Mouse (Mus musculus): Measurements from ENCODE around the gene Foxa2. TPM values are rescaled to one million over a fixed set of nuclear protein-coding genes. Genes with fewer than 3 reads are reported as not detected.

Gene Foxa2
- polyA plus RNA-seq, 2 experiments: 2.8 to 3.2 TPM

- no peak for TF ChIP-seq EP300 (IDR thresholded peaks at IDR 0.05; ENCODE audit: low read depth)
- TF ChIP-seq CTCF (IDR thresholded peaks at IDR 0.05; ENCODE audit: low read depth): no peak
- no peak overlapping the region for H3K4me3 ChIP-seq (ENCODE audit: insufficient read depth in 1 of 2, low read depth in 2 of 2, low read length in 2 of 2)
- no peak overlapping the region for H3K27ac ChIP-seq
- no peak overlapping the region for H3K4me2 ChIP-seq (ENCODE audit: low read depth)
- WGBS (ENCODE audit: insufficient replicate concordance): 23% methylated on average over 2 of the region's 2 CpGs
- ATAC-seq (ENCODE audit: insufficient read depth) (peak; percentile 24; the same call in 1 of the 2 replicates), DNase-seq (ENCODE audit: low read depth in 3 of 3, low spot score in 3 of 3) (peak in 2 of 3 experiments; percentile 25 to 43)
- peaks cover 13% of the 10 kb centered on the region for H3K27me3 ChIP-seq (ENCODE audit: control insufficient read depth, insufficient read depth, low read length)
- no peaks in the 10 kb centered on the region for H3K9me3 ChIP-seq (ENCODE audit: control insufficient read depth, low read length)
- no peaks in the 10 kb centered on the region for H3K4me1 ChIP-seq (replicated peaks; ENCODE audit: control insufficient read depth in 2 of 2, insufficient read depth in 2 of 2, low read length in 1 of 2)
- H3K9ac ChIP-seq (replicated peaks): no peak overlapping the region
- no peaks in the 10 kb centered on the region for H3K36me3 ChIP-seq (replicated peaks; ENCODE audit: control insufficient read depth, insufficient read depth, low read depth)
These were observed 21.3 kb downstream of the Foxa2 start for GRCm38 (mm10) chr2:148025481-148025880.

DNA sequence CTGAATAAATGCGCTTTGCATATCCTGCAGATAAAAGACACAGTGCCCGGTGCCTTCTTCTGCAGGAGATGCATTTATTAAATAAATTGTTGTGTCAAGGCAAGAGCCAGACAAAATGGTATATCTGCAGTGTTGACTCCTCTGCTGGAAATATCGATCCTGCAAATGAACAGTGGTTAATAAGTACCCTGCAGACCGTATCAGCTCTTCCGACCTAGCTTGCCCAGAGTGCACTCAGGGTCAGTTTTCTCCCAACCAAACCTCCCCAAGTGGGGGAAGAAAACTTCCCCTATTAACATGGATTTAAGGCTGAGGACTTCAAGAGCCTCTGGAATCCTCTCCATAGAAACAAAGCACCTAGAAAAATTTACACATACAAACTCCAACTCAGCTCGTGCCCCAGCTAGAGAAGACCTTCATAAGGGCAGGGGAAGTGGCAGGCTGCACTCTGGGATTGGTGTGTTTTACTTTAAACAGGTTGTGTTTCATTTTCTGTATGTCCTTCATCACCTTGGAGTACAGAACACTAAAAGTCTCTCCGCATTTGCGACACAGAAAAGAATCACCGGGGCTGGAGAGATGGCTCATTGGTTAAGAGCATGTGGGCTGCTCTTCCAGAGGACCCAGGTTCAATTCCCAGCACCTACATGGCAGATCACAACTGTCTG lies 22.4 kb downstream of the Foxa2 start:
- TF ChIP-seq EP300 (IDR thresholded peaks at IDR 0.05; ENCODE audit: low read depth) (no peak), CTCF (IDR thresholded peaks at IDR 0.05; ENCODE audit: low read depth) (no peak)
- H3K36me3 ChIP-seq (replicated peaks; ENCODE audit: control insufficient read depth, insufficient read depth, low read depth): no peaks in the 10 kb centered on the region
- ATAC-seq (ENCODE audit: insufficient read depth) (peak; percentile 59), DNase-seq (ENCODE audit: low read depth in 3 of 3, low spot score in 3 of 3) (no peak)
- no peaks in the 10 kb centered on the region for H3K4me1 ChIP-seq (replicated peaks; ENCODE audit: control insufficient read depth in 2 of 2, insufficient read depth in 2 of 2, low read length in 1 of 2)
- H3K4me3 ChIP-seq (ENCODE audit: insufficient read depth in 1 of 2, low read depth in 2 of 2, low read length in 2 of 2): no peak overlapping the region
- H3K27me3 ChIP-seq (ENCODE audit: control insufficient read depth, insufficient read depth, low read length): peaks cover 2% of the 10 kb centered on the region; the same call in 1 of the 2 replicates
- no peak overlapping the region for H3K9ac ChIP-seq (replicated peaks)
- H3K9me3 ChIP-seq (ENCODE audit: control insufficient read depth, low read length): no peaks in the 10 kb centered on the region
- H3K27ac ChIP-seq: no peak overlapping the region
- 51% methylated on average over 9 of the region's 9 CpGs for WGBS (ENCODE audit: insufficient replicate concordance)
- H3K4me2 ChIP-seq (ENCODE audit: low read depth): 0 out of 2 replicates have a peak overlapping the region, but pooled peaks have one; percentile 6

GRCm38 (mm10) chr2:148023340-148023806 lies 23.4 kb downstream of the Foxa2 start:
- H3K9ac ChIP-seq (replicated peaks): no peak overlapping the region
- no peak overlapping the region for H3K4me3 ChIP-seq (ENCODE audit: insufficient read depth in 1 of 2, low read depth in 2 of 2, low read length in 2 of 2)
- TF ChIP-seq CTCF (IDR thresholded peaks at IDR 0.05; ENCODE audit: low read depth) (no peak), EP300 (IDR thresholded peaks at IDR 0.05; ENCODE audit: low read depth) (no peak)
- H3K4me1 ChIP-seq (replicated peaks; ENCODE audit: control insufficient read depth in 2 of 2, insufficient read depth in 2 of 2, low read length in 1 of 2): no peaks in the 10 kb centered on the region
- no peaks in the 10 kb centered on the region for H3K36me3 ChIP-seq (replicated peaks; ENCODE audit: control insufficient read depth, insufficient read depth, low read depth)
- whole genome bisulfite sequencing (ENCODE audit: insufficient replicate concordance): 21% methylated on average over 12 of the region's 12 CpGs
- DNase-seq (ENCODE audit: low read depth in 3 of 3, low spot score in 3 of 3) (no peak), ATAC-seq (ENCODE audit: insufficient read depth) (peak; percentile 27; the same call in 1 of the 2 replicates)
- no peak overlapping the region for H3K27ac ChIP-seq
- H3K9me3 ChIP-seq (ENCODE audit: control insufficient read depth, low read length): no peaks in the 10 kb centered on the region
- peak overlapping the region; percentile 6; the same call in 1 of the 2 replicates for H3K4me2 ChIP-seq (ENCODE audit: low read depth)
- no peaks in the 10 kb centered on the region for H3K27me3 ChIP-seq (ENCODE audit: control insufficient read depth, insufficient read depth, low read length)

DNA sequence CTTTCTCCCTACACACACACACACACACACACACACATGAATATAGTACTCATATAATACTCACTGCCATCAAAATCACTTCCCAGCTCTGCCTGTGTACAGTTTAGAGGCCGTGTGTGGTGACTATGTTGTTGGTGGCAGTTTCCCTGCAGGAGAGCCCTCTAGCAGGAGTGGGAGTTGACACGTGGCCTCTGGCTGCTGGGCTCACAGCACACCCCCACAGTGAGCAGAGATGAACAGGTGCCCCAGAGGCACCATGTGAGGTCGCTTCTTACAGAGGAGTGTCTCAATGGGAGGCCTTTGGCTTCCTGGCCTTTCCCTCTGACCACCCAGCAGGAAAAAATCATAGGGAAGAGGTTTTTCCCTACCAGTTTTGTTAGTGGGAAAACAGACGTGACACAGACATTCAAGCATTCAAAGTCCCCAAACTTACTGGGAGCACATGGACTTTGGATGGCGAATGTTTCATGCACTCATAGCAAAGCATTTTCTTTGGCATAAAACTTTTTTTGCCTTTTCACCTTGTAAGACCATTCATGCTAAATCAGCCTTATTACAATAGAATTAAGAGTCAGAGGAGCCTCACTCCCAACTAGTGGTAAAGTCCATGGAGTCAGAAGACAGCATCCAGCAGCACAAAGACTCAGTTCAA lies 24.7 kb downstream of the Foxa2 start:
- no peak overlapping the region for H3K4me2 ChIP-seq (ENCODE audit: low read depth)
- ATAC-seq (ENCODE audit: insufficient read depth) (no peak), DNase-seq (ENCODE audit: low read depth in 3 of 3, low spot score in 3 of 3) (no peak)
- no peak overlapping the region for H3K4me3 ChIP-seq (ENCODE audit: insufficient read depth in 1 of 2, low read depth in 2 of 2, low read length in 2 of 2)
- H3K9me3 ChIP-seq (ENCODE audit: control insufficient read depth, low read length): no peaks in the 10 kb centered on the region
- TF ChIP-seq EP300 (IDR thresholded peaks at IDR 0.05; ENCODE audit: low read depth): no peak
- TF ChIP-seq CTCF (IDR thresholded peaks at IDR 0.05; ENCODE audit: low read depth): no peak
- WGBS (ENCODE audit: insufficient replicate concordance): 22% methylated on average over 5 of the region's 5 CpGs
- H3K27ac ChIP-seq: no peak overlapping the region
- no peaks in the 10 kb centered on the region for H3K36me3 ChIP-seq (replicated peaks; ENCODE audit: control insufficient read depth, insufficient read depth, low read depth)
- no peaks in the 10 kb centered on the region for H3K4me1 ChIP-seq (replicated peaks; ENCODE audit: control insufficient read depth in 2 of 2, insufficient read depth in 2 of 2, low read length in 1 of 2)
- H3K27me3 ChIP-seq (ENCODE audit: control insufficient read depth, insufficient read depth, low read length): no peaks in the 10 kb centered on the region
- H3K9ac ChIP-seq (replicated peaks): no peak overlapping the region

GRCm38 (mm10) chr2:148021016-148021415 lies 25.8 kb downstream of the Foxa2 start:
- Histone ChIP-seq H3K4me3 (ENCODE audit: insufficient read depth in 1 of 2, low read depth in 2 of 2, low read length in 2 of 2) (no peak overlapping the region), H3K27ac (no peak overlapping the region), H3K9me3 (ENCODE audit: control insufficient read depth, low read length) (no peaks in the 10 kb centered on the region), H3K9ac (replicated peaks) (no peak overlapping the region), H3K4me1 (replicated peaks; ENCODE audit: control insufficient read depth in 2 of 2, insufficient read depth in 2 of 2, low read length in 1 of 2) (no peaks in the 10 kb centered on the region), H3K36me3 (replicated peaks; ENCODE audit: control insufficient read depth, insufficient read depth, low read depth) (no peaks in the 10 kb centered on the region), H3K27me3 (ENCODE audit: control insufficient read depth, insufficient read depth, low read length) (no peaks in the 10 kb centered on the region), H3K4me2 (ENCODE audit: low read depth) (no peak overlapping the region)
- DNase-seq (ENCODE audit: low read depth in 3 of 3, low spot score in 3 of 3): no peak
- ATAC-seq (ENCODE audit: insufficient read depth): no peak
- no peak for TF ChIP-seq EP300 (IDR thresholded peaks at IDR 0.05; ENCODE audit: low read depth)
- no peak for TF ChIP-seq CTCF (IDR thresholded peaks at IDR 0.05; ENCODE audit: low read depth)
- 47% methylated on average over 9 of the region's 9 CpGs for WGBS (ENCODE audit: insufficient replicate concordance)

Measured in liver, embryonic 14.5 days (tissue).